Mouse (Mus musculus): ENCODE data around the gene Zfp595.
"Not testable (repeated sequence)": the region's sequence is repeated elsewhere in the genome, so short reads cannot be mapped to it uniquely, and the experiment has no call there.

Zfp595 gene

DNA sequence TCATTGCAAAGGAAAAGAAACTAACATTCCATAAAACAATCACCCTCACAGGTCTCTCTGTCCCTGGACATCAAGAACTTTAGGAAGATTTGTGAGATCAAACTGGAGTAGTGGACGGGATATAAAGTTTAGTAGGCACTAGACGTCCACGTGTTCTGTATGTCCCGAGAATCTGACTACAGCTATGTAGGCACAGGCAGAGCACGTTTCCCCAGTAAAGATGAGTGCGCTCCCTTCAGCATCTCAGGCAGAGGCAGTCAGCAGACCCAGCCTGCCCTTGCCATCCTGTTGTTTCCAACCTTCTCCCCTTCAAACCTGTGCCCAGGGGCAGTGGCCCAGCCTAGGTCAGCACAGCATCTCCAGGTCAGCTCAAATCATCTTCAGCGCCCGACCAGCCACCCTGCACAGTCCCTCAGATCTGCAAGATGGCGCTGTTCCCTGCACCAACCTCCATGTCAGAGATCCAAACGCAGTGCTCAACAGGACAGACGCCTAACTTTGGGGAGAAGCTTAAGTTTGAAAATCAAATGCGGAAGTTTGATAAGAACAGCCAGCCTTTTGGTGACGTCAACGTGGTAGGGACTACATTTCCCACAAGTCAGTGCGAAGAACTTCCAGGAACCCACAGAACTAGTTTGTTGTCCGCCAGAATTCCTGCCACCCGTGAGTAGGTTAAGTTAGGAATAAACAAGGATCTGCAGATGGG, at the start of gene Zfp595:
Gene Zfp595 (minus strand): TSS at position 552 of the 706 bp plus-strand sequence.
- DNase-seq (ENCODE audit: low read depth): peak; percentile 98

DNA sequence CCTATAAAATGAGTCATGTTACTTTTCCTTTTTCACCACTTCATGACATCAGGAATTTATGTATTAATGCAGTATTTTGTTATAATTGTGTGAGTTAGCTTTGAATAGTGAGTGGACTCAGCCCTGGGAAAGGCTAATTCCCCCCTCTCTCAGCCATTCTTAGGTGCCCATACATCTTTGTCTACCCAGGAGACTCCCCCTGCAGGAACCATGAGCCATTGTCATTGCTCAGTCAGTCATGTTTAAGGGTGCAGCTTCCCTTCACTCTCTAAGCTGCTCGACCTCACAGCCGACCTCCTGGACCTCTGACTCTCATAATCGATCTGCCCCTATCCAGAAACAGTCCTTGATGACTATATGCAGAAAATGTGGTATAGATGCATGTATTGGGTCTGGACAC, 43.9 kb upstream of the Zfp595 start:
- peak; percentile 46 for DNase-seq (ENCODE audit: low read depth)

DNA sequence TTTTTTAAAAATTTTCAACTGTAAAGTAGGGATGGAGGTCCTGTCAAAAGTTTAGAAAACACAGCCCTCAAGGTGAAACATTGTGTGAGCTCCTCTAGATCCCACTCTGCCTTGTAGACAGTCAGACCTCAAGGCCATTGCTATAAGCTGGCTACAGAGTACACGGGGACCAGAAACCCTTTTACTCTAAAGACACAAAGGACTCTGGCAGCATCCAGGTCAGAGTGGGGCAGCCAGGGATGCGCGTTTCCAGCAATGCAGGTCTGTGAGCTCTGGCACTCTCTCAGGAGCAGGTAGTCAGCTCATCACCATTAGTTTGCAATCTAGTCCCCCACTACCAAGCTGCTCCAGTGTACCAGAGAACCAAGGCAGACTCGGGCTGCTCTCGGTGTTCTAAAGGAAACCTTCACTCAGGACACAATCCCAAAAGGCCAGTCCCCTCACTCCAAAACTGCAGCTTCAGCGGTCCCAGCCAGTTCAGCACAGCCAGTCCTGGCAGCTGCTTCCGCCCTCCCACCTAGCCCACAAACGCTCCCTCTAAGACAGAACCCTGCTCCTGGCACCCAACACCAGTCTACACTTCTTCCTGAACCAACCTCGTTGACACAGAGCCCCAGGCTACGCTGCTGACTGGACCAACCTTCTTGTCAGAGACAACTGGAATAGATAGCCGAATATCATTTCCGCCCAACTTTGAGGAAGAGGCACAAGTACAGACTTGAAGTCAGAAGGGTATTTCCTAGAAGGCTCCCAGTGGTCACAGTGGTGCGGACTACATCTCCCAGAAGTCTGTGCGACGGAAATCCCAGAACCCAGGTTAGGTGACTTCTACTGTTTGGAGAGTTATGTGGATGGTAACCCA, 42.9 kb upstream of the Zfp595 start, which contains the start of the genes Gm28041 and Zfp456:
Gene Gm28041 (minus strand): TSS at position 684 of the 862 bp plus-strand sequence.
Gene Zfp456 (minus strand): TSS at position 761 of the 862 bp plus-strand sequence.
- DNase-seq (ENCODE audit: low read depth): peak; percentile 91

DNA sequence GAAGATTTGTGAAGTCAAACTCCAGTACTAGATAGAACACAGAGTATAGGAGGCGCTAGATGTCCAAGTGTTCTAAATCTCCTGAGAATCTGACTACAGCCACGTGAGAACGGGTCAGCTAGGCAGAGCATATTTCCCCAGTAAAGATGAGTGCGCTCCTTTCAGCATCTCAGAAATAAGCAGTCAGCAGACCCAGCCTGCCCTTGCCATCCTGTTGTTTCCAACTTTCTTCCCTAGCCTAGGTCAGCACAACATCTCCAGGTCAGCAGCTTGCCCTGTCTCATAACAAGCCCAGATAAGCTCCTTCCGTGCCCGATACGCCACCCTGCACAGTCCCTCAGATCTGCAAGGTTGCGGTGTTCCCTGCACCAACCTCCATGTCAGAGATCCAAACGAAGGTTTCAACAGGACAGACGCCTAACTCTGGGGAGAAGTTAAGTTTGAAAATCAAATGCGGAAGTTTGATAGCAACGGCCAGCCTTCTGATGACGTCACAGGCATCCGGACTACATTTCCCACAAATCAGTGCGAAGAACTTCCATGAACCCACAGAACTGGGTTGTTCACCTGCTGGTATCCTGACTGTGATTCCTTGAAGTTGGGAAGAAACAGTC, 27.9 kb upstream of the Zfp595 start, which contains the start of the genes Gm28044 and Zfp953:
Gene Gm28044 (minus strand): TSS at position 406 of the 614 bp plus-strand sequence.
Gene Zfp953 (minus strand): TSS at position 475 of the 614 bp plus-strand sequence.
- peak; percentile 90 for DNase-seq (ENCODE audit: low read depth)

DNA sequence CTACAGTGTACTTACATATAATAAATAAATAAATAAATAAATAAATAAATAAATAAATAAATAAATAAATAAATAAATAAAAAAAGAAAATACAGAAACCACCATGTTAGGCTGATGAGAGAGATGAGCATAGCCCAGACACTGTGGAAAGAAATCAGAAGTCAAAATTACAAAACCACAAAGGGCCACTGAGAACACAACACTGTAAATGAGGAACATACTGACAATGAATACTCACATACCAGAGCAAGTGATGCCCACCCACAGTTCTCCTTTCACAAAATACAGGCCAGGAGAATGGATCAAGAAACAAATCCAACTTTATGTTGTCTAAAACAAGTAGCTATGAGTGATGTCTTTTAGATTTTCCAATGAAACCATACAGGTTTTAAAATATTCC, 19.5 kb upstream of the Zfp595 start:
- DNase-seq (ENCODE audit: low read depth): no peak

DNA sequence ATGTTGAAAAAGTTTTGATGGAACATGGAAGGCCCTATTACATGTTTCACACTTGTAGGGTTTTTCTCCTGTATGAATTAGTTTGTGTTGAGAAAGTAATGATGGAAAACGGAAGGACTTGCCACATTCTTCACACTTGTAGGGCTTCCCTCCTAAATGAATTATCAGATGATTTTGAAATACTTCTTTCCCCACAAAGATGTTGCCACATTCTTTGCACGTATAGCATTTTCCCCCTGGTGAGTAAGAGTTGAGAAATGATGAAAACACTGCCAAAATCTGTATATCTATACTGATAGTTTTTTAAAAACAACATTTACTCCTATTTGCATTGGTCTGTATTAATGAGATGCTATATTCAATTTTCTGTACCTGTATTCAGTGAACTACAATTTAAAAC, 11.1 kb upstream of the Zfp595 start:
- DNase-seq (ENCODE audit: low read depth): peak; percentile 69

DNA sequence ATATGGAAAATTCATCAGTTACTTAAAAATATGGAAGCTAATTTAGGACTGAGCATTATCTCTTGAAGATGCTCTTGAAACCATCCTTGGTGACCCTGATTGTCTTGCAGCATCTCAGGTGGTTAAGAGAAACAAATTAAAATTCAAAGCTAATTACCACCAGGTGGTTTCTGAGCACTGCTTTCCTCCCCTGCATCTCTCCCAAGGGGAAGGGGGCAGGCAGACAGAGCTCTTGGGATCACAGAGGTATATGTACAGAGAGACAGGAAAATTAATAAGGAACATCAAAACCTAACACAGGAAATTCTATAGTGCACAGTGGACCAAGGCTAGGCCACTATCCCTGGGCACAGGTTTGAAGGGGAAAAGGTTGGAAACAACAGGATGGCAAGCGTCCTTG, 507 bp upstream of the Zfp595 start:
- DNase-seq (ENCODE audit: low read depth): no peak

DNA sequence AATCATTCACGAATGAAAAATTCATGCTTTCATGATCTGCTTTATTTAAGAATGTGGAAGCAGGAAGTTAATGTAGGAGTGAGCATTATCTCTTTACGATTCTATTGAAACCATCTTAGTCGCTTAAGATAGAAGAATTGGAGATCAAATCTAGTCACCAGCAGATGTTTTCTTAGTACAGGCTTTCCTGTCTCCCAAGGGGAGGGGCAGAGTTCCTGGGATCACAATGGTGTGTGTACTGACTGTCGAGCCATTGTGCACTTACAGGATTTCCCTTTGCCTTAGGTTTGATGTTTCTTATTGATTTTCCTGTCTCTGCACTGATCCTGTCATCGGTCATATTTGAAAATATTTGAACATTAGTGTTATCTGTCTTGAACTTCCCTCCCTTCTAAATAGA, 25.7 kb downstream of the Zfp595 start:
- no peak for DNase-seq (ENCODE audit: low read depth)

DNA sequence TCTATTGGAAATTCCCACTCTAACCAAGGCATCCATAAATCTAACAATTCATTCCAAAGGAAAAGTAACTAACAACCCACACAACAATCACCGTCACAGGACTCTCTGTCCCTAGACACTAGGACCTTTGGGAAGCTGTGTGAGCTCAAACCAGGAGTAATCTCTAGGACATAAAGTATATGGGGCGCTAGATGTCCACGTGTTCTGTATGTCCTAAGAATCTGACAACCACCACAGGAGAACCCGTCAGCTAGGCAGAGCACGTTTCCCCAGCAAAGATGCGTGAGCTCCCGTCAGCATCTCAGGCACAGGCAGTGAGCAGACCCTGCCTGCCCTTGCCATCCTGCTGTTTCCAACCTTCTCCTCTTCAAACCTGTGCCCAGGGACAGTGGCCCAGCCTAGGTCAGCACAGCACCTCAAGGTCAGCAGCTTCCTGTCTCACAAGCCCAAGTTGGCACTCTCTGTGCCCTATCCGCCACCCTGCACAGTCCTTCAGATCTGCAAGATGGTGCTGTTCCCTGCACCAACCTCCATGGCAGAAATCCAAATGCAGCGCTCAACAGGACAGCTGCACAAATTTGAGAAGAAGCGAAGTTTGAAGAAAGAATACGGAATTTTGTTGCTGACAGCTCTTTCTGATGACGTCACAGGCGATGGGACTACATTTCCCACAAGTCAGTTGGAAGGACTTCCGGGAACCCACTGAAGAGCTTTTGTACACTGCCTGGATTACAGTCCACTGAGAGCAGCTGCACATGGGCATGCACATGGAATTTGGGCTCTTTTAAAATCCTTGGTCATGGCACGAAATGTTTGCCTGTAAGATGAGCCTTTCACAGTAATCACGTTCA, 26.3 kb downstream of the Zfp595 start, which contains the start of gene Zfp457:
Gene Zfp457 (minus strand): TSS at position 664 of the 851 bp plus-strand sequence.
- peak; percentile 96 for DNase-seq (ENCODE audit: low read depth)

DNA sequence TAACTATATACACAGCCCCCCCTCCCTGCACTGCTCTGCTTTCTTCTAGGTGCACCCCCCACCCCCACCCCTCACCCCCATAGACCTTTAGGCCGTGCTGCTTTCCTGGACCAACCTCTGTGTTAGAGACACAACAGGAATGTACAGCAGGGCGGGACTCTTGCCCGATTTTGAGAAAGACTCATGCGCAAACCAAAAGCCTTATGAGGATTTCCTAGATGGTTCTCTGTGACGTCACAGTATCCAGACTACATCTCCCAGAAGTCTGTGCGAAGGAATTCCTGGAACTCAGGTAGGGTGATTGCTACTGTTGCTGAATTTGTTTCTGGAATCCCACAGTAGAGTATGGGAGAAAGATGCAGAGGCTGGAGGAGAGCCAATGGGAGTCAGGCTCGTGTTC, 54.1 kb downstream of the Zfp595 start, which contains the start of gene Zfp458:
Gene Zfp458 (minus strand): TSS at position 153 of the 400 bp plus-strand sequence.
- DNase-seq (ENCODE audit: low read depth): no peak

DNA sequence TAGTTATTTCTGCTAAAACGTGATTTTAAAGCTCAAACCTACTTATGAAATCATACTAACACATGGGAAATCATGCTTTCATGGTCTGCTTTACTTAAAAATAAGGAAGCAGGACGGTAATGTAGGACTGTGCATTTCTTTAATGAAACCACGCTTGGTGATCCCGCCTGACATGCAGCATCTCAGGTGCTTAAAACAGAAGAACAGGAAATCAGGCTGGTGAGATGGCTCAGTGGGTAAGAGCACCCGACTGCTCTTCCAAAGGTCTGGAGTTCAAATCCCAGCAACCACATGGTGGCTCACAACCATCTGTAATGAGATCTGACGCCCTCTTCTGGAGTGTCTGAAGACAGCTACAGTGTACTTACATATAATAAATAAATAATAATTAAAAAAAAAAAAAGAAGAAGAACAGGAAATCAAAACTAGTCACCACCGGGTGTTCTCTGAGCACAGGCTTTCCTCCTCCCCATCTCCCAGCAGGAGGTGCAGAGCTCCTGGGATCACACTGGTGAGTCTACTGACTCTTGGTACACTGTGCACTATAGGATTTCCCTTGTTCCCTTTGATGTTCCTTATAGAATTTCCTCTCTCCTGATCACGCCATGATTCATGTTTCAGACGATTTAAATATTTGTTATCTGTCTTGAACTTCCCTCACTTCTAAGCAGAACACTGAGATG, 62.8 kb downstream of the Zfp595 start:
- DNase-seq (ENCODE audit: low read depth): not testable (repeated sequence)

DNA sequence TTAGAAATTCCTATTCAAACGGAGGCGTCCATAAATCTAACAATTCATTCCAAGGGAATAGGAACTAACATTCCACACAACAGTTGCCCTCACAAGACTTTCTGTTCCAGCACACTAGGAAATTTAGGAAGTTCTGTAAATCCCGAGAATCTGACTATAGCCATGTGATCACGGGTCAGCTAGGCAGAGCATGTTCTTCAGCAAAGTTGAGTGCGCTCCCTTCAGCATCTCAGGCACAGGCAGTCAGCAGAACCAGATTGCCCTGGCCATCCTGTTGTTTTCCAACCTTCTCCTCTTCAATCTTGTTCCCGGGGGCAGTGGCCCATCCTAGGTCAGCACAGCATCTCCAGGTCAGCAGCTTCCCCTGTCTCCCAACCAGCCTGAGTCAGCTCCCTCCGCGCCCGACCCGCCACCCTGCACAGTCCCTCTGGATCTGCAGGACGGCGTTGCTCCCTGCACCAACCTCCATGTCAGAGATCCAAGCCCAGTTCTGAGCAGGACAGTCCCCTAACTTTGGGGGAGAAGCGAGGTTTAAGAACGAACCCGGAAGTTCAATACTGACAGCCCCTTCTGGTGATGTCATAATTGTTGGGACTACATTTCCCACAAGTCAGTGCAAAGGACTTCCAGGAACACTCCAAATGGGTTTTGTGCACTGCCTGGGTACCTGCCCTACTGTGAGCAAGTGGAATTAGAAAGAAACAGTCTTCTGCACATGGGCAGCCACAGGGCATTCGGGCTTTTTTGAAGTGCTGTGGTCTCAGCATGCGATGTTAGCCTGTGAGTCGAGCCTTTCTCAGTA, 63.6 kb downstream of the Zfp595 start:
- DNase-seq (ENCODE audit: low read depth): peak; percentile 93
